Mouse (Mus musculus): ENCODE results near the gene Pttg1.

- no peak for TF ChIP-seq CTCF (IDR thresholded peaks at IDR 0.05; ENCODE audit: borderline replicate concordance, extremely low read depth, insufficient read depth, insufficient read length)
- TF ChIP-seq POLR2A (IDR thresholded peaks at IDR 0.05; ENCODE audit: borderline replicate concordance, extremely low read depth, insufficient read depth, insufficient read length, poor library complexity, severe bottlenecking): no peak
Observed at GRCm38 (mm10) chr11:43404150-43404807, 21.8 kb downstream of the Pttg1 start.
